Mouse (Mus musculus): ENCODE data around the gene Lmbr1l.

- no peak for TF ChIP-seq POLR2A (IDR thresholded peaks at IDR 0.05; ENCODE audit: borderline replicate concordance, extremely low read depth, low read depth, low read length)
- TF ChIP-seq CTCF (IDR thresholded peaks at IDR 0.05; ENCODE audit: insufficient read depth, low read length): no peak
Measured at GRCm38 (mm10) chr15:98868346-98869063, 49.5 kb downstream of the Lmbr1l start.

Measured in lung, adult 2 months (tissue).